Mouse (Mus musculus): ENCODE results near the gene Rnf215.
"Not testable (repeated sequence)": the region's sequence is repeated elsewhere in the genome, so short reads cannot be mapped to it uniquely, and the experiment has no call there.

DNA sequence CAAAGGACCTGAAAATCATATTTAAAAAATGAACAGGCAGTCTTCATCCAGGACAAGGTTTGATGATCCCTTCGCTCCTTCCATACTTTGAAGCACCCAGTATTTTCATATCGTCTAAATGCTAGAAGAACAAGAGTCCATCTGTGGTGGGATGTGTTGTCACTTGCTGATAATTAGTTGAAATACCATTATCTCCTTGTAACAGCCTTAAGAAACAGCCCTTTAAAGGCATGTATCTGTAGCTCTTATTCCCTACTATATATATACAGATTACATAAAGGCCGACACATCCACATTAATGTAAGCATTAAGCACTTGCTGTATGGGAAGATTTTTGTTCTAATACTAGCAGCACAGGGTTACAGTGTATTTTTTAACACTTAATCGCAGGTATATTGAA lies 6.5 kb upstream of the Rnf215 start:
- TF ChIP-seq CTCF (IDR thresholded peaks at IDR 0.05; ENCODE audit: low read depth); EP300 (optimal IDR thresholded peaks at IDR 0.05): not testable (repeated sequence)

Measured in stomach, postnatal 0 days (tissue).